Mouse (Mus musculus): ENCODE data around the gene Pbrm1. TPM values are rescaled to one million over a fixed set of nuclear protein-coding genes. Genes with fewer than 3 reads are reported as not detected.

Gene Pbrm1
- total and polyA plus RNA-seq, 2 experiments from 2014 or later, result 83.8 to 90.9 TPM

DNA sequence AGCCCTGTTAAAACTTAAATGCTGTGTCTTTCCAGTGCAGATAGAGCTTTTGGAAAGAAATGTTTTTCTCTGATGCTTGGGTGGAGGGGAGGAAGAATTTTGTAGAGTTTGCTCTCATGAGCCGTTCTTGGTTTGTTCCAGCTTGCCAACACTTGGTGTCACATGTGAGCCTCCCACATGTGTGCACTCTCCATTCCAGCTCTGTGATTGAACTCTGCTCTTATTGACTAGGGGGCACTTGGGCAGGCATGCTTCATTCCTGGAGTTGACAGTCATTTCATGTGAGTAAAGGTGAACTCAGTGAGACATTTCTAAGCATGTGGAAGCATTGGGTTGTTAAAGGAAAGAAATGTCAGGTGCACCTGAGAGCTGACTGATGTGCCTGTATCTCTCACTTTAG, 3.6 kb downstream of the Pbrm1 start:
- no peaks in the 10 kb centered on the region for H3K27me3 ChIP-seq (ENCODE audit: insufficient read depth, low read length)
- peaks cover 41% of the 10 kb centered on the region for H3K36me3 ChIP-seq (ENCODE audit: insufficient read depth)
- H3K4me1 ChIP-seq (ENCODE audit: insufficient read depth), result peaks cover 15% of the 10 kb centered on the region; the same call in 1 of the 2 replicates
- H3K9me3 ChIP-seq (ENCODE audit: low read length), result no peaks in the 10 kb centered on the region
- no peak overlapping the region for H3K9ac ChIP-seq
- H3K4me2 ChIP-seq (ENCODE audit: low read depth), result no peak overlapping the region
- TF ChIP-seq CTCF (IDR thresholded peaks at IDR 0.05; ENCODE audit: low read depth), result no peak
- WGBS, result 19% methylated on average over 1 of the region's 1 CpGs
- H3K27ac ChIP-seq (ENCODE audit: low read depth, low read length), result no peak overlapping the region
- DNase-seq (no peak), ATAC-seq (no peak)
- no peak overlapping the region for H3K4me3 ChIP-seq (ENCODE audit: low read depth, low read length)

DNA sequence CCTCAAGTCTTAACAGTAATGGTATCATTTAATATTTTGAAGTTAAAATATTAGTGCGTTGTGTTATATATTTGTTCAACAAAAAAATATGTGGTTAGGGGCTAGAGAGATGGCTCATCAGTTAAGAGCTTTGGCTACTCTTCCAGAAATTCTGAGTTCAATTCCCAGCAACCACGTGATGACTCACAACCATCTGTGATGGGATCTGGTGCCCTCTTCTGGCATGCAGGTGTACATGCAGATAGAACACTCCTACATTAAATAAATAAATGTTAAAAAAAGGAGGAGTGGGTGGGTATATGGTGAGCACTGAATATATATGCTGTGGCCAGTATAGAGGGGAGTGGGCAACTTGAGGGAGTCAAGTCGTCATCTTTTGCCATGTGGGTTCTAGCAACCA, 6.8 kb downstream of the Pbrm1 start:
- Histone ChIP-seq H3K9ac (no peak overlapping the region), H3K27ac (ENCODE audit: low read depth, low read length) (no peak overlapping the region), H3K36me3 (ENCODE audit: insufficient read depth) (peaks cover 61% of the 10 kb centered on the region), H3K27me3 (ENCODE audit: insufficient read depth, low read length) (no peaks in the 10 kb centered on the region), H3K4me2 (ENCODE audit: low read depth) (no peak overlapping the region), H3K9me3 (ENCODE audit: low read length) (no peaks in the 10 kb centered on the region), H3K4me1 (ENCODE audit: insufficient read depth) (0 out of 2 replicates have a peak, but pooled peaks cover under 1% of the 10 kb centered on the region), H3K4me3 (ENCODE audit: low read depth, low read length) (no peak overlapping the region)
- DNase-seq (no peak), ATAC-seq (no peak)
- WGBS, result 79% methylated on average over 3 of the region's 3 CpGs
- peak; percentile 45 for TF ChIP-seq CTCF (IDR thresholded peaks at IDR 0.05; ENCODE audit: low read depth)

- no peak overlapping the region for H3K9ac ChIP-seq
- DNase-seq (no peak), ATAC-seq (no peak)
- no peaks in the 10 kb centered on the region for H3K27me3 ChIP-seq (ENCODE audit: insufficient read depth, low read length)
- H3K4me2 ChIP-seq (ENCODE audit: low read depth), result no peak overlapping the region
- H3K9me3 ChIP-seq (ENCODE audit: low read length), result no peaks in the 10 kb centered on the region
- 94% methylated on average over 5 of the region's 5 CpGs for WGBS
- H3K4me1 ChIP-seq (ENCODE audit: insufficient read depth), result no peaks in the 10 kb centered on the region
- no peak for TF ChIP-seq CTCF (IDR thresholded peaks at IDR 0.05; ENCODE audit: low read depth)
- H3K27ac ChIP-seq (ENCODE audit: low read depth, low read length), result no peak overlapping the region
- H3K36me3 ChIP-seq (ENCODE audit: insufficient read depth), result peaks cover 43% of the 10 kb centered on the region
- H3K4me3 ChIP-seq (ENCODE audit: low read depth, low read length), result no peak overlapping the region
These were observed 26.4 kb downstream of the Pbrm1 start for GRCm38 (mm10) chr14:31045296-31045695.

- ATAC-seq, result no peak
- no peak overlapping the region for H3K27ac ChIP-seq (ENCODE audit: low read depth, low read length)
- 96% methylated on average over 1 of the region's 1 CpGs for WGBS
These were observed 26.9 kb downstream of the Pbrm1 start for GRCm38 (mm10) chr14:31045817-31046216.

GRCm38 (mm10) chr14:31062277-31062676, 43.3 kb downstream of the Pbrm1 start:
- TF ChIP-seq CTCF (IDR thresholded peaks at IDR 0.05; ENCODE audit: low read depth), result peak; percentile 43
- H3K4me2 ChIP-seq (ENCODE audit: low read depth), result no peak overlapping the region
- H3K9me3 ChIP-seq (ENCODE audit: low read length), result no peaks in the 10 kb centered on the region

More at GRCm38 (mm10) chr14:31045817-31046216, 26.9 kb downstream of the Pbrm1 start:
- Histone ChIP-seq H3K4me1 (ENCODE audit: insufficient read depth) (no peaks in the 10 kb centered on the region), H3K4me3 (ENCODE audit: low read depth, low read length) (no peak overlapping the region), H3K9me3 (ENCODE audit: low read length) (no peaks in the 10 kb centered on the region), H3K27me3 (ENCODE audit: insufficient read depth, low read length) (no peaks in the 10 kb centered on the region), H3K36me3 (ENCODE audit: insufficient read depth) (peaks cover 48% of the 10 kb centered on the region), H3K4me2 (ENCODE audit: low read depth) (no peak overlapping the region), H3K9ac (no peak overlapping the region)
- no peak for DNase-seq
- TF ChIP-seq CTCF (IDR thresholded peaks at IDR 0.05; ENCODE audit: low read depth), result no peak

DNA sequence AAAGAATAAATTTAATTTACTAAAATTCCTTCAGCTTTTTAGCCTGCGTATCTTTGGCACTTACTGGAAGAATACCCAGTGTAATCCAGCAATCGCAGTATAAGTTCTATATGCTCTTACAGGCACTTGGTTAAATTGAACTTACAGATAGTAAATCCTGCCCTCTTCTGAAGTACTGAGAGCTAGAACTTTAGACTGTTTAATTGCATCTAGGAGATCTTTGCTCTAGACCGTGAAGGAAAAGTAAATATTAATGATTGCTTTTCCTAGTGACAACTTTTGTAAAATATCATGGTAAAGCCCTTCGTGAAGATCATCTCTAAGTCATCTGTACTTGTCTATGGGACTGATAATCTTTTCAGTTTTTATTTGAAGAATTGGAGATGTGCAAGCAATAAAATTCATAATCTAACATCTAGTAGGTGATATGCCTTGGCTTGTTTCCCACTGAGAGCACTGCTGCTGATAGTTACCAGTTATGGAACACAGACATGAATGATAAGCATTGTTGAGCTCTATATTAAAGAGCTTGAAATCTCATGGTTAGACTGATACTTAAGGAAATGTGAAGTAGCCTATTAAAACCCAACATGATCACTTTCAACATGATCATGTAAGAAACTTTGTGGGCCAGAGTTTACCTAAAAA, 50.3 kb downstream of the Pbrm1 start:
- over 99% methylated on average over 4 of the region's 4 CpGs for WGBS
- Histone ChIP-seq H3K36me3 (ENCODE audit: insufficient read depth) (peaks cover 32% of the 10 kb centered on the region), H3K4me3 (ENCODE audit: low read depth, low read length) (no peak overlapping the region), H3K9me3 (ENCODE audit: low read length) (no peaks in the 10 kb centered on the region), H3K9ac (no peak overlapping the region), H3K27me3 (ENCODE audit: insufficient read depth, low read length) (no peaks in the 10 kb centered on the region), H3K27ac (ENCODE audit: low read depth, low read length) (no peak overlapping the region), H3K4me1 (ENCODE audit: insufficient read depth) (no peaks in the 10 kb centered on the region), H3K4me2 (ENCODE audit: low read depth) (no peak overlapping the region)
- no peak for TF ChIP-seq CTCF (IDR thresholded peaks at IDR 0.05; ENCODE audit: low read depth)
- no peak for DNase-seq
- ATAC-seq, result no peak

More at GRCm38 (mm10) chr14:31062277-31062676, 43.3 kb downstream of the Pbrm1 start:
- H3K36me3 ChIP-seq (ENCODE audit: insufficient read depth), result peaks cover 50% of the 10 kb centered on the region
- 58% methylated on average over 1 of the region's 1 CpGs for WGBS
- no peak overlapping the region for H3K27ac ChIP-seq (ENCODE audit: low read depth, low read length)
- no peak overlapping the region for H3K9ac ChIP-seq
- no peaks in the 10 kb centered on the region for H3K27me3 ChIP-seq (ENCODE audit: insufficient read depth, low read length)
- no peak overlapping the region for H3K4me3 ChIP-seq (ENCODE audit: low read depth, low read length)
- no peak for ATAC-seq
- DNase-seq, result no peak
- no peaks in the 10 kb centered on the region for H3K4me1 ChIP-seq (ENCODE audit: insufficient read depth)

- H3K4me1 ChIP-seq (ENCODE audit: insufficient read depth), result no peaks in the 10 kb centered on the region
- H3K4me3 ChIP-seq (ENCODE audit: low read depth, low read length), result no peak overlapping the region
- TF ChIP-seq CTCF (IDR thresholded peaks at IDR 0.05; ENCODE audit: low read depth), result no peak
- ATAC-seq (no peak), DNase-seq (no peak)
- peaks cover 30% of the 10 kb centered on the region for H3K36me3 ChIP-seq (ENCODE audit: insufficient read depth)
- H3K9me3 ChIP-seq (ENCODE audit: low read length), result no peaks in the 10 kb centered on the region
- 92% methylated on average over 3 of the region's 3 CpGs for WGBS
- H3K27me3 ChIP-seq (ENCODE audit: insufficient read depth, low read length), result no peaks in the 10 kb centered on the region
- H3K9ac ChIP-seq, result no peak overlapping the region
- no peak overlapping the region for H3K27ac ChIP-seq (ENCODE audit: low read depth, low read length)
- H3K4me2 ChIP-seq (ENCODE audit: low read depth), result no peak overlapping the region
These were observed 59.8 kb downstream of the Pbrm1 start for GRCm38 (mm10) chr14:31078597-31079208.

Measured in forebrain, postnatal 0 days (tissue).